Mouse (Mus musculus) G1E (cell line): Measurements from ENCODE around the gene Ikzf2. TPM values are rescaled to one million over a fixed set of nuclear protein-coding genes. Genes with fewer than 3 reads are reported as not detected.

Experiments used
- ATAC-seq: 2 replicates; pipeline ENCODE4 v1.8.0; 2016; ENCODE audit warnings: mild to moderate bottlenecking; ENCODE audit not compliant: insufficient number of reproducible peaks, poor library complexity, low FRiP score, severe bottlenecking; ENCODE audit errors: extremely low read depth
- DNase-seq: peaks from one replicate; pipeline ENCODE4 v3.0.0; 2012; ENCODE audit warnings: low spot score
- H3K27me3 ChIP-seq: 2 replicates; pipeline ENCODE4 v1.6.1; 2012; ENCODE audit warnings: mild to moderate bottlenecking, low read length, inconsistent platforms; ENCODE audit not compliant: insufficient read depth
- H3K36me3 ChIP-seq: replicated peaks from 2 replicates; pipeline ENCODE3; 2012; ENCODE audit warnings: mild to moderate bottlenecking, inconsistent platforms
- H3K4me1 ChIP-seq: 2 replicates; pipeline ENCODE4 v1.6.1; 2012; ENCODE audit warnings: low read depth, low read length, inconsistent platforms, mixed read lengths; ENCODE audit not compliant: insufficient read depth
- H3K4me3 ChIP-seq: 2 replicates; pipeline ENCODE4 v1.5.1; 2012; ENCODE audit warnings: low read depth, mild to moderate bottlenecking, inconsistent platforms, low read length, moderate library complexity, mixed read lengths
- H3K9me3 ChIP-seq: replicated peaks from 2 replicates; pipeline ENCODE4 v1.6.1; 2012; ENCODE audit warnings: inconsistent platforms
- CTCF ChIP-seq: IDR thresholded peaks from 2 replicates; pipeline ENCODE4 v1.5.1; 2012; ENCODE audit warnings: low read depth, low read length, inconsistent platforms, mixed read lengths
- GATA1 ChIP-seq: IDR thresholded peaks from 2 replicates; pipeline ENCODE4 v1.6.1; 2012; ENCODE audit warnings: borderline replicate concordance, low read length, inconsistent platforms, mixed read lengths
- GATA2 ChIP-seq: IDR thresholded peaks from 2 replicates; pipeline ENCODE4 v1.6.1; 2012; ENCODE audit warnings: low read depth, low read length, inconsistent platforms, borderline replicate concordance
- POLR2AphosphoS5 ChIP-seq: IDR thresholded peaks from 2 replicates; pipeline ENCODE4 v1.6.1; 2012; ENCODE audit warnings: low read depth, low read length, inconsistent platforms; ENCODE audit not compliant: insufficient replicate concordance
- TAL1 ChIP-seq: conservative IDR thresholded peaks from 2 replicates; pipeline ENCODE4 v1.6.1; 2012; ENCODE audit warnings: low read depth, low read length, inconsistent platforms, mixed read lengths
- polyA plus RNA-seq: library from polyadenylated mRNA; stranded (reverse); fragments of >175 nt; gene quantifications from 2 replicates; pipeline ENCODE4 v1.2.3, GENCODE M21; 2012
- total RNA-seq, 2 experiments: library from RNA; stranded (forward) in 1 of 2; stranded (reverse) in 1 of 2; fragments of 200-1000 nt in 1 of 2; fragments of >200 nt in 1 of 2; fragmentation: Nextera tagmentation in 1 of 2; gene quantifications; 2 replicates each; pipeline ENCODE4 v1.2.3; 2014 to 2017

The Ikzf2 gene
- total and polyA plus RNA-seq, 3 experiments = 2.4 to 84.3 (median 11.4) TPM

- H3K4me1 ChIP-seq = peaks cover 3% of the 10 kb centered on the region; the same call in 1 of the 2 replicates
- H3K36me3 ChIP-seq = no peaks in the 10 kb centered on the region
- H3K9me3 ChIP-seq = no peaks in the 10 kb centered on the region
- H3K27me3 ChIP-seq = no peaks in the 10 kb centered on the region
- no peak for DNase-seq
- TF ChIP-seq TAL1 (no peak), CTCF (no peak), GATA1 (no peak), POLR2AphosphoS5 (no peak), GATA2 (no peak)
- no peak overlapping the region for H3K4me3 ChIP-seq
- no peak for ATAC-seq
These were observed 16.6 kb upstream of the Ikzf2 start for GRCm38 (mm10) chr1:69703506-69704156.

GRCm38 (mm10) chr1:69691946-69692345 is 4.9 kb upstream of the Ikzf2 start:
- DNase-seq = no peak
- H3K4me3 ChIP-seq = no peak overlapping the region; the same call in 1 of the 2 replicates
- no peaks in the 10 kb centered on the region for H3K27me3 ChIP-seq
- no peaks in the 10 kb centered on the region for H3K9me3 ChIP-seq
- H3K4me1 ChIP-seq = peaks cover 46% of the 10 kb centered on the region
- TF ChIP-seq CTCF (no peak), POLR2AphosphoS5 (no peak), GATA1 (no peak), TAL1 (no peak), GATA2 (no peak)
- peak; percentile 72 for ATAC-seq
- H3K36me3 ChIP-seq = no peaks in the 10 kb centered on the region

DNA sequence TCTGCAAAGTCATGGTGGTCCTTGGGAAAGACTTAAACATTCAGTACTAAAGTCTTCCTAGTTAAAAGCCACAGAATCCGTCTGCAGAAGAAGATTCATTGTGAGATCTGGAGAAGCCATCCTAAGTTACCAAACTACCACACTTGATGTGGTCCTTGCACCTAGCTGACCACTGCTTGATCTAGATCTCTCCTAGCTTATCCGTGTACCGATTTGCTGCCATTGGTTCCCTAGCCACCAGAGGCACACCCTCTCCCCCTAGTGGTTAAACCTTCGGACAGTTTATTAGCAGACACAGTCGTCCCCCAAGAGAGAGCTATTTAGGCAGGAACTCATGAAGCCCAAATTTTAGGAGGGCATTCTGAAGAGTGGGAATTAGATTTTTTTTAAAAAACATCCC is 1.9 kb upstream of the Ikzf2 start:
- H3K4me3 ChIP-seq = peak overlapping the region; percentile 50; the same call in 1 of the 2 replicates
- no peaks in the 10 kb centered on the region for H3K9me3 ChIP-seq
- no peak for TF ChIP-seq GATA1
- no peak for TF ChIP-seq GATA2
- peak; percentile 86 for TF ChIP-seq CTCF
- no peak for TF ChIP-seq POLR2AphosphoS5
- no peak for TF ChIP-seq TAL1
- H3K4me1 ChIP-seq = peaks cover 63% of the 10 kb centered on the region
- H3K27me3 ChIP-seq = no peaks in the 10 kb centered on the region
- DNase-seq (peak; percentile 35), ATAC-seq (peak; percentile 35; the same call in 1 of the 2 replicates)
- H3K36me3 ChIP-seq = no peaks in the 10 kb centered on the region

- TF ChIP-seq CTCF = no peak
- H3K27me3 ChIP-seq = no peaks in the 10 kb centered on the region
- DNase-seq = no peak
These were observed 1.1 kb upstream of the Ikzf2 start for GRCm38 (mm10) chr1:69688118-69688517.

DNA sequence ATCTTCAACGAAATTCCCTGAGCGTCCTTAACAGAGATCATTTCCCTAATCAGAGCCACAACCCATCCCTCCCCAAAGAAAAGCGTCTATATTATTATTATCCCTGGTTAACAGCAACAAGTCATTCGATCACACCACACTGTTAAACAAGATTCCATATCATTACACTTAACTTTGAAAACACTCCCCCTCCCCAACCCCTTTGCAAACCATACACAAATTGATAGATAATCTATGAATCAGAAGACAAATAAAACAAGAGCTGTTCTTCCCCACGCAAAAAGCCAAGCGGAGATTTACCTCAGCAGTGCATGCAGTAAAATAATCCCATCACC is 337 bp downstream of the Ikzf2 start:
- Histone ChIP-seq H3K9me3 (no peaks in the 10 kb centered on the region), H3K4me1 (peaks cover 61% of the 10 kb centered on the region), H3K36me3 (peaks cover 2% of the 10 kb centered on the region), H3K27me3 (no peaks in the 10 kb centered on the region), H3K4me3 (peak overlapping the region; percentile 78)
- ATAC-seq = no peak
- DNase-seq = no peak
- TF ChIP-seq POLR2AphosphoS5 = no peak
- no peak for TF ChIP-seq GATA2
- TF ChIP-seq GATA1 = no peak
- TF ChIP-seq TAL1 = no peak
- TF ChIP-seq CTCF = no peak

More at GRCm38 (mm10) chr1:69688118-69688517, 1.1 kb upstream of the Ikzf2 start:
- Histone ChIP-seq H3K9me3 (no peaks in the 10 kb centered on the region), H3K4me1 (peaks cover 66% of the 10 kb centered on the region), H3K4me3 (peak overlapping the region; percentile 78), H3K36me3 (peaks cover under 1% of the 10 kb centered on the region)
- no peak for ATAC-seq

DNA sequence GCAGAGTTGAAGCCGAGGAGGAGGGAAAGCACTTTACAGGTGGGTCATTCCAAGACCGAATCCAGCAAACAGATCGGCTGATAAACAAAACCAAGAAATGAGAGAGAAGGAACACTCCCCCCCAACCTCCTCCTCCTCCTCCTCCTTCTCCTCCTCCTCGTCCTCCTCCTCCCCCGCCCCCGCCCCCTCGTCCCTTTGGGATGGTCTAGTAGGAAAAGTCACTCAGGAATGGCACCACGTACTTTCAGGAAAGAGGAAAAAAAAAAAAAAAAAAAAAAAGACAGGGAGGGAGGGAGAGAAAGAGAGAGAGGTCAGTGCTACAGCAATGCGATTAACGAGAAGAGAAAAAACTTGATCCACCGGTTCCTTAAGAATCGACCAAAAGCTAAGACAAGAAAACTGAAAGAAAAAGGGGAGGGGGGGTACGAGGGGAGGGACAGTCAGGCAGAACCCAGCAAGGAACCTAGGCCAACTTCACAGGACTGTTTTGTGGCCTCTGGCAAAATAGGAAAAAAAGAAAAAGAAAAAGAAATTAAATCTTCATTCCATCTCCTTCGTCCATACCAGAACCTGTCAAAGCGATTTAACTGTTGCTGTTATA is 1.1 kb downstream of the Ikzf2 start:
- DNase-seq = no peak

More for the DNA sequence above, 1.1 kb downstream of the Ikzf2 start:
- Histone ChIP-seq H3K4me1 (peaks cover 54% of the 10 kb centered on the region), H3K9me3 (no peaks in the 10 kb centered on the region), H3K4me3 (peak overlapping the region; percentile 78), H3K27me3 (no peaks in the 10 kb centered on the region), H3K36me3 (peaks cover 2% of the 10 kb centered on the region)
- TF ChIP-seq TAL1 = no peak
- TF ChIP-seq CTCF = no peak
- TF ChIP-seq GATA2 = no peak
- TF ChIP-seq POLR2AphosphoS5 = no peak
- TF ChIP-seq GATA1 = no peak
- no peak for ATAC-seq
